Comparison of ENCODE assay signal across 8 mouse cellular contexts in genomic region chr5:100240876-100241275, GRCm38 (mm10).
A peak's percentile ranks its signal among the peaks of the same experiment; 100 is the strongest.
DNase-seq lines count a peak whose midpoint lies in the region.

No protein-coding gene starts in this region.

- peak; percentile 13 for DNase-seq in gastrocnemius, adult 18-20 months (ENCODE audit: low spot score)
- DNase-seq in gastrocnemius, postnatal 25 days: no peak
- peak; percentile 19 for DNase-seq in right cerebral cortex, adult 18-20 months
- no peak for DNase-seq in right cerebral cortex, postnatal 10 days (ENCODE audit: low spot score in 2 of 2)
- peak; percentile 43 to 66 for DNase-seq in adrenal gland, postnatal 36 days
- DNase-seq in heart, postnatal 36 days: peak; percentile 34 to 58
- peak; percentile 73 for DNase-seq in lung, postnatal 14 days
- peak; percentile 71 for DNase-seq in thymus, postnatal 4 days

- intact Hi-C loops in heart, postnatal 36 days (cut with DNase I): loop anchor here (1.0 to 5.0 kb wide), 3 partner anchors 74 to 312 kb away; no protein-coding TSS in a partner anchor

Comparison
In these comparisons a context has a peak if more than half of its experiments do, and no peak if none do; other contexts are left out.
1. DNase-seq: peak in gastrocnemius, adult 18-20 months (single experiment), right cerebral cortex, adult 18-20 months (single experiment), adrenal gland, postnatal 36 days (2 of 2), heart, postnatal 36 days (2 of 2), lung, postnatal 14 days (single experiment) and thymus, postnatal 4 days (single experiment); none in gastrocnemius, postnatal 25 days (single experiment) and right cerebral cortex, postnatal 10 days (0 of 2).